Mouse (Mus musculus) macrophage (primary cell): ENCODE results near the gene Tiam1. TPM values are rescaled to one million over a fixed set of nuclear protein-coding genes. Genes with fewer than 3 reads are reported as not detected.

ENCODE experiments used
- H3K27ac ChIP-seq: fragments of 350-480 bp; formaldehyde crosslinking; 2 replicates; pipeline ENCODE4 v1.9.0; 2021
- H3K36me3 ChIP-seq: fragments of 350-480 bp; formaldehyde crosslinking; 2 replicates; pipeline ENCODE4 v1.9.0; 2021; ENCODE audit errors: inconsistent target
- H3K4me3 ChIP-seq: fragments of 350-480 bp; formaldehyde crosslinking; 2 replicates; pipeline ENCODE4 v1.9.0; 2021; ENCODE audit errors: inconsistent target
- H3K79me2 ChIP-seq: fragments of 350-480 bp; formaldehyde crosslinking; 2 replicates; pipeline ENCODE4 v1.9.0; 2021; ENCODE audit errors: inconsistent target
- WGBS: methylation state at CpG from one replicate; pipeline ENCODE4 v1.1.7; 2026; ENCODE audit warnings: inconsistent platforms; ENCODE audit not compliant: missing documents; 5-methylcytosine and 5-hydroxymethylcytosine counted together
- polyA plus RNA-seq: library from polyadenylated mRNA; stranded (reverse); fragments of 250-400 nt; gene quantifications from 3 replicates; pipeline ENCODE4 v1.2.4, GENCODE M21; 2018; ENCODE audit warnings: inconsistent platforms

Tiam1 gene
- polyA plus RNA-seq, 1 experiment from 2014 or later = 3.5 TPM

- no peak overlapping the region for H3K4me3 ChIP-seq
- no peaks in the 10 kb centered on the region for H3K79me2 ChIP-seq
- H3K27ac ChIP-seq = no peak overlapping the region
- H3K36me3 ChIP-seq = no peaks in the 10 kb centered on the region
- 50% methylated on average over 3 of the region's 3 CpGs for WGBS
Measured at GRCm38 (mm10) chr16:90109500-90109899, 34.1 kb downstream of the Tiam1 start.

- WGBS = 97% methylated on average over 14 of the region's 15 CpGs
- no peak overlapping the region for H3K27ac ChIP-seq
- no peaks in the 10 kb centered on the region for H3K36me3 ChIP-seq
- no peak overlapping the region for H3K4me3 ChIP-seq
- no peaks in the 10 kb centered on the region for H3K79me2 ChIP-seq
Measured at GRCm38 (mm10) chr16:90104714-90105459, 38.7 kb downstream of the Tiam1 start.

GRCm38 (mm10) chr16:90103726-90104125 lies 39.8 kb downstream of the Tiam1 start:
- H3K4me3 ChIP-seq = no peak overlapping the region
- H3K27ac ChIP-seq = no peak overlapping the region
- no peaks in the 10 kb centered on the region for H3K36me3 ChIP-seq
- WGBS = 95% methylated on average over 2 of the region's 2 CpGs
- H3K79me2 ChIP-seq = no peaks in the 10 kb centered on the region

GRCm38 (mm10) chr16:90102596-90102995 lies 41.0 kb downstream of the Tiam1 start:
- WGBS = 85% methylated on average over 7 of the region's 7 CpGs
- H3K4me3 ChIP-seq = no peak overlapping the region
- no peaks in the 10 kb centered on the region for H3K79me2 ChIP-seq
- H3K27ac ChIP-seq = no peak overlapping the region
- no peaks in the 10 kb centered on the region for H3K36me3 ChIP-seq

- Histone ChIP-seq H3K36me3 (no peaks in the 10 kb centered on the region), H3K4me3 (no peak overlapping the region), H3K27ac (no peak overlapping the region), H3K79me2 (no peaks in the 10 kb centered on the region)
- WGBS = 89% methylated on average over 11 of the region's 11 CpGs
Measured at GRCm38 (mm10) chr16:90098191-90098605, 45.4 kb downstream of the Tiam1 start.

GRCm38 (mm10) chr16:90097769-90098168 lies 45.8 kb downstream of the Tiam1 start:
- no peak overlapping the region for H3K27ac ChIP-seq
- no peaks in the 10 kb centered on the region for H3K36me3 ChIP-seq
- 89% methylated on average over 3 of the region's 3 CpGs for WGBS
- H3K79me2 ChIP-seq = no peaks in the 10 kb centered on the region
- no peak overlapping the region for H3K4me3 ChIP-seq

- Histone ChIP-seq H3K79me2 (no peaks in the 10 kb centered on the region), H3K27ac (no peak overlapping the region), H3K36me3 (no peaks in the 10 kb centered on the region), H3K4me3 (no peak overlapping the region)
- WGBS = 70% methylated on average over 5 of the region's 5 CpGs
Measured at GRCm38 (mm10) chr16:90096011-90096410, 47.6 kb downstream of the Tiam1 start.

- no peak overlapping the region for H3K27ac ChIP-seq
- WGBS = 93% methylated on average over 9 of the region's 9 CpGs
- no peaks in the 10 kb centered on the region for H3K36me3 ChIP-seq
- no peak overlapping the region for H3K4me3 ChIP-seq
- no peaks in the 10 kb centered on the region for H3K79me2 ChIP-seq
Measured at GRCm38 (mm10) chr16:90093015-90093414, 50.6 kb downstream of the Tiam1 start.

GRCm38 (mm10) chr16:90091906-90092305 lies 51.7 kb downstream of the Tiam1 start:
- WGBS = 82% methylated on average over 1 of the region's 1 CpGs
- Histone ChIP-seq H3K4me3 (no peak overlapping the region), H3K79me2 (no peaks in the 10 kb centered on the region)

GRCm38 (mm10) chr16:90091112-90091720 lies 52.4 kb downstream of the Tiam1 start:
- Histone ChIP-seq H3K4me3 (no peak overlapping the region), H3K79me2 (no peaks in the 10 kb centered on the region), H3K27ac (no peak overlapping the region), H3K36me3 (no peaks in the 10 kb centered on the region)
- 89% methylated on average over 11 of the region's 11 CpGs for WGBS

More at GRCm38 (mm10) chr16:90091906-90092305, 51.7 kb downstream of the Tiam1 start:
- Histone ChIP-seq H3K27ac (no peak overlapping the region), H3K36me3 (no peaks in the 10 kb centered on the region)

GRCm38 (mm10) chr16:90090368-90090767 lies 53.2 kb downstream of the Tiam1 start:
- Histone ChIP-seq H3K4me3 (no peak overlapping the region), H3K27ac (no peak overlapping the region), H3K36me3 (no peaks in the 10 kb centered on the region), H3K79me2 (no peaks in the 10 kb centered on the region)
- 78% methylated on average over 13 of the region's 13 CpGs for WGBS

- no peaks in the 10 kb centered on the region for H3K79me2 ChIP-seq
Measured at GRCm38 (mm10) chr16:90087256-90087655, 56.3 kb downstream of the Tiam1 start.

GRCm38 (mm10) chr16:90086111-90086510 lies 57.5 kb downstream of the Tiam1 start:
- no peak overlapping the region for H3K27ac ChIP-seq
- no peak overlapping the region for H3K4me3 ChIP-seq
- H3K79me2 ChIP-seq = no peaks in the 10 kb centered on the region
- WGBS = 97% methylated on average over 6 of the region's 6 CpGs
- no peaks in the 10 kb centered on the region for H3K36me3 ChIP-seq

More at GRCm38 (mm10) chr16:90087256-90087655, 56.3 kb downstream of the Tiam1 start:
- Histone ChIP-seq H3K27ac (no peak overlapping the region), H3K4me3 (no peak overlapping the region), H3K36me3 (no peaks in the 10 kb centered on the region)
- 90% methylated on average over 5 of the region's 5 CpGs for whole genome bisulfite sequencing

GRCm38 (mm10) chr16:90085580-90085979 lies 58.0 kb downstream of the Tiam1 start:
- no peaks in the 10 kb centered on the region for H3K79me2 ChIP-seq
- H3K36me3 ChIP-seq = no peaks in the 10 kb centered on the region
- WGBS = 75% methylated on average over 14 of the region's 14 CpGs
- H3K4me3 ChIP-seq = no peak overlapping the region
- no peak overlapping the region for H3K27ac ChIP-seq

- no peaks in the 10 kb centered on the region for H3K79me2 ChIP-seq
- WGBS = 100% methylated on average over 1 of the region's 1 CpGs
- H3K27ac ChIP-seq = no peak overlapping the region
- no peak overlapping the region for H3K4me3 ChIP-seq
- H3K36me3 ChIP-seq = no peaks in the 10 kb centered on the region
Measured at GRCm38 (mm10) chr16:90081125-90081524, 62.4 kb downstream of the Tiam1 start.
